Mouse (Mus musculus) right cerebral cortex, postnatal 25 days (tissue): Measurements from ENCODE around the gene Gm20388.
"Not testable (repeated sequence)": the region's sequence is repeated elsewhere in the genome, so short reads cannot be mapped to it uniquely, and the experiment has no call there.

Source experiments
- DNase-seq: peaks from one replicate; pipeline ENCODE4 v3.0.0; 2022

Gm20388 gene

GRCm38 (mm10) chr8:122303451-122303850 lies 2392.8 kb downstream of the Gm20388 start:
- no peak for DNase-seq

- DNase-seq, result no peak
These were observed 2393.4 kb downstream of the Gm20388 start for GRCm38 (mm10) chr8:122304058-122304457.

- DNase-seq, result no peak
These were observed 2396.2 kb downstream of the Gm20388 start for GRCm38 (mm10) chr8:122306660-122307399.

DNA sequence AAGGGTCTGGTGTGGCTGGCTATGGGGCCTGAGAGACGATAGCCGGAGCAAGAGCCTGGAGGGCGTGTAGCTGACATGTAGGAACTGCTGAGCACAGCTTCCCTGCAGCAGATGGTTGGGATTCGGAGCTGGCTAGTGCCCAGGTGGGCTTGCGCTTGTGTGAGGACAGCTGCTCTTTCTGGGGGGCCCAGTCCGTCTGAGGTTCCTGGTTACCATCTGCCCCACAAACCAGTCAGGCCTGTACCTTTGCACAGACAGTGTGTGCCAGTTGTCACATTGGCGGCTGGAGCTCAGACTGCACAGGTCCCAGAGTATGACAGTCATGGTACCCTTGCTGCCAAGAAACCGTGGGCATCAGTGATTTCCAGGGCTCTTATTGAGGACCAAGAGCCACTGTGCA lies 2397.2 kb downstream of the Gm20388 start:
- no peak for DNase-seq

DNA sequence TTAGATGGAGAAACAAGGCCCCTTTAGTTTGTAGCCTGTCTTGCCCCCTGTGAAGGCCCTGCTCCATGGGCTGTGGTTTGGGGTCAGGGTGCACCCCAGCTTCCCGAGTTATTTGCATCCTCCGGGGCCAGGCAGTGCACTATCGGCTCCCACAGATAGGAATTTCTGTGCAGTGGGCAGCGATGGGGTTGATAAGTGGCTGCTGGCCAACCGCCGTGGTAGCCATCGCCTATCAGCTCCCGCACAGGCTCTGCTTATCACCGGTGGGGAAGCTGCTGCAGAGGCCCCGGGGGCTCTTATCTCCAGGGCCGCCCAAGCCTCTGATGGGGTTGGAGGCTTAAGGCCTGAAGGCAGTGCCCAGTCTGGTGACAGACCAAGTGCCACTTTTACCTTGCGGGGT lies 2398.6 kb downstream of the Gm20388 start:
- no peak for DNase-seq

GRCm38 (mm10) chr8:122311115-122311514 lies 2400.5 kb downstream of the Gm20388 start:
- DNase-seq, result no peak

GRCm38 (mm10) chr8:122312553-122312952 lies 2401.9 kb downstream of the Gm20388 start:
- DNase-seq, result no peak

- no peak for DNase-seq
These were observed 2402.7 kb downstream of the Gm20388 start for GRCm38 (mm10) chr8:122313310-122313709.

- DNase-seq, result no peak
These were observed 2404.4 kb downstream of the Gm20388 start for GRCm38 (mm10) chr8:122314899-122315496.

DNA sequence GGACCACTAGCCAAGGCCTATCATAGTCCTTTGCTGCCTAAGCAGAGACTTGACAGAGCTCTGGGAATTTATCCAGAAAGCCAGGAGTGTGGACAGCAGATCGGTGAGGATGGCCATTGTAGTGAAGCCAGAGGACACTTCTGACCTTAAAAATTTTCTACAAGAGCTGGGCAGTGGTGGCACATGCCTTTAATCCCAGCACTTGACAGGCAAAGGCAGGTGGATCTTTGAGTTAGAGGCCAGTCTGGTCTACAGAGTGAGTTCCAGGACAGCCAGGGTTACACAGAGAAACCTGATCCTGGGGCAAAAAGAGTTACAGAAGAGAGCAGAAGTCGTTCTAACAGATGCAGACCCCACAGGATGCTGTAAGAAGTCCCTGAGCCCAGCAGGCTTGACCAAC lies 2405.8 kb downstream of the Gm20388 start:
- no peak for DNase-seq

DNA sequence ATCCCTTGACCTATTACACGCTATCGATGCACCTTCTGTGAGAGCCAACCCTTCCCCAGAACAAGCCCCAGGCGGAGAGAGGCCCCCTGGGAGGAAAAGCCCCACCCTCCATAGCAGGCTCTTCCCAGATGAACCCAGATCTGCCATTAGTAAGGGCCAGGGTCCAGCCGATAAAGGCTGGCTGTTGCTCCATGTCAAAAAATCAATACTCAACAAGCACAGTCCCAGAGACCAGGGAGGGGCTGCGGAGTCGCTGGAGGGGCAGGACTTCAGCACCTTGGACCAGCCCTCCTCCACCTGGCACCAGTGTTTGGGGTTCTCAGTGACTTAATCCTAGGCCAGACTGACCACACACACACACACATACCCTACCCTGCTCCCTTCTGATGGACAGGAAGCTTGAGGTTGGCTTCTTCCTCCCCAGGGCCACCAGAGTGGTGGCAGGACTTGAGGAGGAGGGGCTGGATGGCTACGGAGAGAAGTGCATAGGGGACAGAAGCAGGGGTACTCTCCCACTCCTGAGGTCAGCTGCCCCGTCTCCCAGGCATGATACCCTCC lies 2407.4 kb downstream of the Gm20388 start:
- DNase-seq, result no peak

GRCm38 (mm10) chr8:122319045-122319707 lies 2408.5 kb downstream of the Gm20388 start:
- DNase-seq, result no peak

GRCm38 (mm10) chr8:122319708-122320075 lies 2409.1 kb downstream of the Gm20388 start:
- no peak for DNase-seq

- DNase-seq, result no peak
These were observed 2409.9 kb downstream of the Gm20388 start for GRCm38 (mm10) chr8:122320541-122320940.

DNA sequence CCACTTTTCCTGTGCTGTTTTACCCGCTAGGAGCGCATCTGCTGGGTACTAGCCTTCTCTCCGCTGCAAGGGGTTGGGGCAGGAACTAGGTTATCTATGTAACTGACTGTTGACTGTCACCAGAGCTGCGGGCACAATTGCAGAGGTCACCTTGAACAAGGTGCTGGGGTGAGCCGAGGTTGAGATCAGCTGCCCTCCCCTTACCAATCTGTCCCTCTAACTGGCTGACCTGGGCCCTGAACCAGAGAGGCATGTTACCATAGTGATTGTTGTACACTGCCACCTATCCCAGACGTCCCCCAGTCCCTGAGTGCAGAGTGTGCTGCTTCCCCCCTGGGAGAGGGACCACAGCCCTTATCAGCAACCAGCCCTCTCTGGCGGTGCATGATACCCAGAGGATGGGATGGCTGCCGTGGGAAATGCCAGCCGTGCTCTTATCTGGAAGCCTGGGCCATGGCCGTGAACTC lies 2410.8 kb downstream of the Gm20388 start:
- no peak for DNase-seq

DNA sequence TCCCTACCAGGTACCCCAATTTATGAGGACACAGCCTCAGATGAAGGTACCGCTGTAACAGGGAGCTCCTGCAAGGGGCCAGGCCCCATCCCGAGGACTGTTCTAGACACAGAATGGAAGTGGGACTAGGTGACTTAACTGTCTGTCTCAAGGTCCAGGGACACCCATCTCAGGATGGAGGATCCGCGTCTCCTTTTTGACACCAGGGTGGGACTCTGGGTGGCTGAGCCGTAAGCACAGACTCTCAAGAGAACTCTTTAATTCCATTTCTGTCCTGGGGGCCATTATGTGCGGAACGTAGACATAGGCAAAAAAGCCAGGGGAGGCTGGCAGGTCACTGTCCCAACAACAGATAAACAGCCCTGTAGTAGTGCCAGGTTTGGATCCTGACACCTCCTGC lies 2411.5 kb downstream of the Gm20388 start:
- no peak for DNase-seq

DNA sequence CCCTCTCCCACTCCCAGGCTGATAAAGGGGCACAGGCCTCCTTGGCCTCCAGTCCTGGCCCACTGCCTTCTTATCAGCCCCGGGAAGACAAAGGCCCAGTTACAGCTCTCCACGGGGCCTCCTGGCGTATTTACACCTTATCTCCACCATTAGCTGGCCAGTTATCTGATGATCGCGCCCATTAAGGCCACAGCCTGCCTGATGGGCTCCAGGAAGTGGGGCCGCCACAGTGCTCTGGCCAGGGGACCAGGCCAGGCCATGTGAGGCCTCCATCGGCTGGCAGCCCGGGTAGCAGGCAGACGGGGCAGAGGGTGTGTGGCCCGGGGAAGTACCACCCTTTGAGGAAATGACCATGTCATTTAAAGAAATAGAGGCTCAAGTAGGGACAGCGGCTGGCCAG lies 2412.2 kb downstream of the Gm20388 start:
- no peak for DNase-seq

DNA sequence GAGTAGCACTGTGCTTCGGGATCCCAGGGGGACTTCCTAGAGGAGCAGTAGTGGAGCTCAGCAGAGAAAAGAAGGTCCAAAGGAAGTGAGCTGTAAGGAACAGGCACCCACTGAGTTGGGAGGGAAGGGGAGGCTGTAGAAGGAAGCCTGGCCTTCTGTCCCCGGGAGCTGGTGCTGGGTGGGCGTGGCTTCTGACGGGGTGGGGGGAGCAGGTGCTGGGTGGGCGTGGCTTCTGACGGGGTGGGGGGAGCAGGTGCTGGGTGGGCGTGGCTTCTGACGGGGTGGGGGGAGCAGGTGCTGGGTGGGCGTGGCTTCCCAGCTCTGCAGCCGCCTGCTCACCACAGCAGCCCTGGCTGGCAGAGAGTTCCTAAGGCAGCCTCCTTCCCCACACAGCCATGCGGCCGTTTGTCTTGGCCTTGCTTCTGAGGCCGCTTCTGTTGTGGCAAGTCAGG lies 2413.3 kb downstream of the Gm20388 start:
- DNase-seq, result not testable (repeated sequence)

- no peak for DNase-seq
These were observed 2414.6 kb downstream of the Gm20388 start for GRCm38 (mm10) chr8:122325196-122325595.

- DNase-seq, result no peak
These were observed 2415.5 kb downstream of the Gm20388 start for GRCm38 (mm10) chr8:122326114-122326542.

- no peak for DNase-seq
These were observed 2418.4 kb downstream of the Gm20388 start for GRCm38 (mm10) chr8:122329072-122329471.

- no peak for DNase-seq
These were observed 2419.1 kb downstream of the Gm20388 start for GRCm38 (mm10) chr8:122329553-122330239.
